Mouse (Mus musculus): ENCODE measurements around the gene Ankzf1.

The Ankzf1 gene

GRCm38 (mm10) chr1:75190577-75190976 lies 1.4 kb upstream of the Ankzf1 start:
- no peak for DNase-seq

GRCm38 (mm10) chr1:75191258-75191621 lies 711 bp upstream of the Ankzf1 start:
- DNase-seq = no peak

GRCm38 (mm10) chr1:75192452-75192851 lies 501 bp downstream of the Ankzf1 start:
- peak in 1 of 2 experiments; percentile 42 for DNase-seq

DNA sequence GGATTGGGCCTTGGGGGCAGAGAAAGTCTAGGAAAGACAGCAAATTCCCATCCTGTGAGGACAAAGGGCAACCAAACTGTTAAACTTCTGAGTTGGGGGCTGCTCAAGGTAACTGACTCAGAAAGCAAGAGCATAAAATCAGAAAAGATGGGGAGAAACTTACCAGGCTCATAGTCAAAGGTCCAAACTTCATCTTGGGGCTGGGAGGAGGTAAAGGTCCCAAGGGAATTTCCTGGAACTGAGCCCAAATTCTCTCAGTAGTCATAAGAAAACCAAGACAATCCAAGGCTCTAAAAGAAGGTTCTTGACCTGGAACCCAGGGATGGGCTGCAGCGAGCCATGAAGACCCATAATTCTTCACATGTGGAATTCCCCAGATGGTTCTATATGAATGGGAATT lies 9.3 kb downstream of the Ankzf1 start:
- no peak for DNase-seq

DNA sequence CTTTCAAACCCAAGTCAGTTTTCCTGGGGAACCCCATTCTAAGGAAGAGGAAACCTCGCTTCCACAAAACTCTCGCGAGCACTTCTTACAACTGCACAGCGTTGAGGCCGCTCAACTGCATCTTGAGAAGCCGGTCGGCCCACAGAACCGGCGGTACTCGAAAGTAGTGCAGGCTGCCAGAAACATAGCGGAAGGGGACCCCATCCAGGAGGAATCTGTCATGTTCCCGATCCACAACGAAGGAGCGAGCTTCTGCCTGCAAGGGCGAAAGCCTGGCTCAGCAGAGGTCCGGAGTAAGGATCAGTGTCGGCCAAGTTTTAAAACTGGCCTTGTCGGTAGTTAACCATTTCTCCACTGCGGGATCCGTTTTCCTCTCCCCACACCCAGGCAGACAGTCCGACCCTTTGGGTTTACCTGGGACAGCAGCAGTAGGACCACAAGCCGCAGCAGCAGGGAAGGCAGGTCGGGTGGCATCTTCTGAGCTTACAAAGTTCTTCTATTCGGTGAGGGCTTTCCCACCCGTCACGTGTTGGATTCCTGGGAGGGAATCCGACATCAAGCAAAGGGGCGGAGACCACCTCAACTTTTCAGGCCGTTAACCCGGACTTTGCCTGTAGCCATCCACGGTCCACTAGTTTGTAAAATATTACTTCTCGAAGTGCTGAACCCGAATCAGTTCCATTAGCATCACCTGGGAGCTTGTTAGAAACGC lies 17.2 kb downstream of the Ankzf1 start:
- DNase-seq = peak; percentile 25 to 38

DNA sequence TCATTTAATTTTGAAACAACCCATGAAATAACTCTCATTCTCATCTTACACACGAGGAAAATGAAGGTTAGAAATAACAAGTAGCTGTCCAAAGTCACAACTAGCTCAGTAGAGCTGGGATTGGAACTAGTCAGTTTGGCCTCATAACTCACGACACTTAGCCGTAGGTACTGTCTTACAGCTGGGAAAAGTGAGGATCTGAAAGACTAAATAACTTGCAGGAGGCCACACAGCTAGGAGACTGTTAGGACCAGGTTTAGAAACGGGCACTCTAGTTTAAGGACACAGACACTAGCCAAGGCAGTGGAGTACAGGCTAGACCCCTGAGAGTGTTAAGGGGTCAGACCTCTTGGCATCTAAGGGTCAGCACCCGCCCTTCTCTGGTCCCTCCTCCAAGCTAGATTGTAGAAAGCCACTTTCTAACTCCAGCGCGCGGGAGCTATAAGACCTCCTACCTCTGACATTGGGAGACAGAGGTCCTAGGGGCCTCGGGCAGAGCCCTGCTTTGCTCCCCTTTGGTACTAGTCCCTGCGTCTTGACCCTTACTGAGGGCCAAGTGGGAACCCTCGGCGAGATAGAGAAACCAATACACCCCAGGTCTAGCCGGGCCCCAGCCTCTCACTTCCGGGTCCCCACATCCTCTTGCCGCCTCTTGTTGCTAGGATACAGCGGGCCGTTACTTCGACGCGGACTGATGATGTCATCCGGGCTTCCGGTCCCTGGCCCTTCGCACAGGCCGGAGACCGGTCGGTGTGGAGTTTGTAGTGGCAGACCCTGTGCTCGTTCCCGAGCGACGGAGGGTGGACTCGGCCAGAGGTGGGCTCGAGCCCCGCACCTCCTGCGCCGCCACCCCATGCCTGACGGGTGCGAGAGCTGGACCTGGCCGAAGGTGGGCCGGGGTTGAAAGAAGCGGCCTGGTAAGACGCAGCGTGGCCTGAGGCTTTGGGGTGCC lies 18.5 kb downstream of the Ankzf1 start, which contains the start of the genes Glb1l and Stk16:
Glb1l (minus strand) TSS at position 678 of the 952 bp plus-strand sequence.
Stk16 (plus strand) TSS at position 703 of the 952 bp plus-strand sequence.
- DNase-seq = peak; percentile 94

DNA sequence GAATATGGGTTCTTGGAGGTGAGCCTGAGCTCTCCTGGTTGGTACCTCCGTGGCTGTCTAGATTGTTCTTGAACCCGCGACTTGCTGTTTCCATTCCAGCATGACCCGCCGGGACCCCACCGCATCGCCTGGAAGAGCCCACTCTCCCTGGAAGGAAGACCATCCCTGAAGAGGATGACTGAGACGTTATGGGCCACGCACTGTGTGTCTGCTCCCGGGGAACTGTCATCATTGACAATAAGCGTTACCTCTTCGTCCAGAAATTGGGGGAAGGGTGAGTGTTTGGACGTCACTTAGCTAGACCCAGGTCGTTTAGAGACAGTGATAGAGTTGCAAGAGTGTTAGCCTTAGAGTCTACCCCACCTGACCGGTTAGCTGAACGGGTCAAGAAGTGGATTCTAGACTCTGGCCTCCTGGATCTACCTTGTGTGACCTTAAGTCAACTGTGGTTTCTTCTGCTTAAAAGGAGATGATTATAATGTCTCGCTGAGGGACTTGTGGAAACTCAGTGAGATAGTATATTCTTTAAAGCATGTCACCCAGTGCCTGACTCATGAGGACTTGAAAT lies 19.3 kb downstream of the Ankzf1 start:
- no peak for DNase-seq

DNA sequence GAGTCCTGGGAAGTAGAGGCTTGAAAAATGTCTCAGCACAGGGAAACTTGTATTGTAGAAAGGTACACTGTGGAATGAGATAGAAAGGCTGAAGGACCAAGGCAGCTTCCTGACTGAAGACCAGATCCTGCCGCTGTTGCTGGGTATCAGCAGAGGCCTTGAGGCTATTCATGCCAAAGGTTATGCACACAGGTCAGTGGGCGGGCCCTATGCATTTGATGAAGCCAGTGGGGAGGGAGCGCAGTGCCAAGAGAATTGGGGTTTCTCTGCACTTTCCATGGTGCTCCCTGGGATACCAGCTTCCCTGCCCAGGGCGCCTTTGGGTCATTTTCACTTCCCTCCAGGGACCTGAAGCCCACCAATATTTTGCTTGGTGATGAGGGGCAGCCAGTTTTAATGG lies 20.6 kb downstream of the Ankzf1 start:
- no peak for DNase-seq

- DNase-seq = no peak
These were observed 21.1 kb downstream of the Ankzf1 start for GRCm38 (mm10) chr1:75213096-75213495.

GRCm38 (mm10) chr1:75214442-75214841 lies 22.5 kb downstream of the Ankzf1 start:
- DNase-seq = no peak

DNA sequence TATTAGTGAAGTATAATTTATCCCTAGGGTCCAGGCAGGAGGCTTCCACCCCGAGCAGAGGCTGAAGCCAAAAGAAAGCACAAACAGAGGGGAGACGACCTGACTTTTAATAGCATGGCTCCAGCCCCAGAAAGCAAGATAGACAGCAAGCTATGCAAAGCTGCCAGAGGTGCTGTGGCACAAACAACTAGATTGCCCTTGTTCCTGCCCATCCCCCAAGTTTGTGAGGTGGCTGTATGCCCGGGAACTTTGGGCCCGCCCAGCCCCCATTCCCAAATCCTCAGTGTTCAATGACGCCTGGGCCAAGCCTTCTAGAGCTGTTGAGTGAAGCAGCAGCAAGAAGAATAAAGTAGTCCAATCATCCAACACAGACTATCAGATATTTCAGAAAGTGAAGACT lies 22.9 kb downstream of the Ankzf1 start:
- no peak for DNase-seq

DNA sequence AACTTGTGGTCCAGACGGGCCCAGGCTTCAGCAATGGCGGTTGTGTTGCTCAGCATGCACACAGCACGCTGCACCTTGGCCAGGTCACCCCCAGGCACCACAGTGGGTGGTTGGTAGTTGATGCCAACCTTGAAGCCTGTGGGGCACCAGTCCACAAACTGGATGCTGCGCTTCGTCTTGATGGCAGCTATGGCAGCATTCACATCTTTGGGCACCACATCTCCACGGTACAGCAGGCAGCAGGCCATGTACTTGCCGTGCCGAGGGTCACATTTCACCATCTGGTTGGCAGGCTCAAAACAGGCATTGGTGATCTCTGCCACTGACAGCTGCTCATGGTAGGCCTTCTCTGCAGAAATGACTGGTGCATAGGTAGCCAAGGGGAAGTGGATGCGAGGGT lies 23.8 kb downstream of the Ankzf1 start:
- no peak for DNase-seq

DNA sequence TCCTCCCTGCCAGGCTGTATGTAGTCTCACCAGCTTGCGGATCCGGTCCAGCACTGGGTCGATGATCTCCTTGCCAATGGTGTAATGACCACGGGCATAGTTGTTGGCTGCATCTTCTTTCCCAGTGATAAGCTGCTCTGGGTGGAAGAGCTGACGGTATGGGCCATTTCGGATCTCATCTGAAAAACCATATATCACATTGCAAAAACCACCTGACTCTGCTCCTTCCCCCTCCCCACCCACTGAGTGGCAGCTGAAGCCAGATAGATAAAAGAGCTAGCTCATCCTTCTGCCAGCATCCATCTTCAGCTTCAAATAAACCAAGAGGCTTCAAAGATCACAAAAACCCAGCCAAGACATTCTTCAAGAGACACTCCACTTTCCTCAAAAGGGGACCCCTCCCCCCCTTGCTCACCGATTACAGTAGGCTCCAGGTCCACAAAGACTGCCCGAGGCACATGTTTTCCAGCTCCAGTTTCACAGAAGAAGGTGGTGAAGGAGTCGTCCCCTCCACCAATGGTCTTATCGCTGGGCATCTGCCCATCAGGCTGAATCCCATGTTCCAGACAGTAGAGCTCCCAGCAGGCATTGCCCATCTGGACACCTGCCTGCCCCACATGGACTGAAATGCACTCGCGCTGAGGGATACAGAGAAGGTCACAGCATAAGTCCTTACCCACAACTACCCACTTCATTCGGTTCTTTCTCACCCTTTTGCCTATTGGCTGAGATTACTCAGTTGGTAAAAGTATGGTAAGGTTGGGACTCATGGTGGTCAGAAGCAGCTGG lies 25.0 kb downstream of the Ankzf1 start:
- no peak for DNase-seq

DNA sequence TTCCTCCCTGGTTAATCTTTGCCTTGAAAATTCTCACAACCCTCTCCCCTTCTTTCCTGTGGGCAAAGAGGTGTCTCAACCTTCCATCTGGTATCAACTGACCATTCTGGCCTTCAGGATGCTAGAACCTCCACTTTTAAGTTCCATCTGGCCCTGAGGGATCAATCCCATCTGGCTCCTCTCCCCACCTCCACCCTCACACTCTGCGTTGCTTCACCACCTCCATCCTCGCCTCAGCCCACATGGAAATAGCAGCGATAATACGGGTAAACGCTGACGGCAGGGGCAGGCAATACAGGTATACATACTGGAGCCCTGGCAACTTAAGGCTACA lies 25.9 kb downstream of the Ankzf1 start:
- no peak for DNase-seq

DNA sequence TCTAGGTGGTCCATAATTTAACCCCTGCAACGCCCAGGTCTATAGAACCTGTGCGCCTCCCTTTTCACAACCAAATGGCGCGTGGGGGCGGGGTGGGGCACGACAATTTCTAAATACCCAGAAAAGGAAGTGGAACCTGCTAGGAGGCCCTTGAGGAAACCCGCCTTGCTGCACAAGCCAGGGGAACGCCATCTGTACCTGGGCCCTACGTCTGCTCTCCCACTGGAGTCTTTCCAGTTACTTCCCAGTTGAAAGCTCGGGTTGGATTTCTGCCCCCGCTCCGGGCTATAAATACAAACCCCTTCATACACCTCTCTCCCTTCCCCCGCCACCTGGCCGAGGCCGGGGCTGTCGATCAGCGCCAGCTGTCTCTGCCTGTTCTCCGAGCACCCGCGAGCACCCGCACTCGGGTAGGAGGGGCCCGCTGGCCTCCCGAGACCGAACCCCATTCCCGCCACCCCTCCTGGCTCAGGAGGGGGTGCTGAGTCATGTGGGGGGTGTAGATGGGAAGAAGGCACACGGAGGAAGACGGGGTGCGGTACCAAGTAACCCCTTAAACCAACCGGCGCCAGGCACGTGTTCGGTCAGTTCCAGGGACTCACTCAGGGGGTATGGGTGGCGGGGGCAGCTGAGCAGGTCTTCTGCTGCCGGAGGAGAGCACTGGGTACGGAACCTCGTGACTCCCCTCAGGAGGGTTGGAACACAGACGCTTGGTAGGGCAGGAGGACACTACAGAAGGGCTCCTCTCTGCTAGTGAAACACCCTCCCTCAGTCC lies 26.5 kb downstream of the Ankzf1 start:
- DNase-seq = peak; percentile 69 to 74

DNA sequence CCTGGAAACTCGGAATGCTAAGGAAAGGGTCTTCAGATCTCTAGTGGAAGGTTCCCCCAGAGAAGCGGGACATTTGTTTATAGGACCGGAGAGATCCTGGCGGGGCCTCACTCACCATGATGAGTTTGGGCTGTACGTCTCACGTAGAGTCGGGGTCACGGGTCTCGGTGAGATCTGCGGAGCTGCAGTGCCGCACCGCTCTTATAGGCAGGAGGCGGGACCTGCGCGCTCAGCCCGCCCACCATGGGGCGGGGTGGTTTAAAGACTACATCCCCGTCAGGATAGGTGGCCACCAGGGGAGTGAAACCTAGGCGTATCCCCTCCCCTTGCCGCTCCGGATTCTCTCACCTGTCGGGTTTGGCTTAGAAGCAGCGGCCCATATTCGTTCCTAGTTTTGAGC lies 27.1 kb downstream of the Ankzf1 start:
- peak; percentile 96 to 98 for DNase-seq

GRCm38 (mm10) chr1:75219531-75219930 lies 27.6 kb downstream of the Ankzf1 start, which contains the start of gene Tuba4a:
Gene Tuba4a, minus strand, starts transcription at chr1:75219865.
- no peak for DNase-seq

DNA sequence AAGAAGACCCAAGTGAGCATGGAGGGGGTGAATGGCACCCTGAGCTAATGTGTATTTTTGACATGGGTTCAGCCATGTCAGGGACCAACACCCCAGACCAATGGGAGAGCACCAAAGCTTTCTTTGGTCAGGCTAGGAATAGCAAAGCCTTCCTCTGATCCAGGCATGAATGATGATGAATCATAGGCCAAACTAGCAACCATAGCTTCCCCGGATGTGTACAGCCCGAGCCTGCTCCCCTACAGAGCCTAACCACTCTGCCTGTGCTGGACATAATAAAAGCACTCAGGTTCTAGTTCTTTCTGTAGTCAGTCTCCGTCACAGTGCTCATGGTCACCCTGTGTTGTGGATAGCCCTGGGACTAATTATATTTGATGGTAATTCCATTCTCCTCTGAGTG lies 29.6 kb downstream of the Ankzf1 start:
- DNase-seq = no peak

- peak; percentile 42 to 51 for DNase-seq
These were observed 31.0 kb downstream of the Ankzf1 start for GRCm38 (mm10) chr1:75222926-75223325.

- peak; percentile 44 to 46 for DNase-seq
These were observed 31.6 kb downstream of the Ankzf1 start for GRCm38 (mm10) chr1:75223532-75223931.

DNA sequence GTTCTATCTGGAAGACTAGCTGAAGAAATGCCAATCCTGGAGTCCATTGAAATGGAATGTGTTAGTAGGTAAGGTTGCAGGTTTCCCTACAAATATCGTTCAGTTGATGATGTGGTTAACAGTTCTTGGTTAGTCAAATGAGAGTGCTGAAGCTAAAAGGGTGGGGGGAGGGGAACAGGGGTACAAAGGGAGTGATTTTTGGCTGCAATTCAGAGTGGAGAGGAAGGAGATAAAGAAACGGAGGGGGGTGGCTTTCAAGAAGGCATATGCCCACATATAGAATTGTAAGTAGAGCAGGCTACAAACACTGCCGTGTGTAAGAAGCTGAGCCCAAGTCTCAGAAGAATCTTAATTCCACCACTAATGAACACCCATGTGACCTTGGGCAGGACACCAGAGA lies 33.5 kb downstream of the Ankzf1 start:
- no peak for DNase-seq

DNA sequence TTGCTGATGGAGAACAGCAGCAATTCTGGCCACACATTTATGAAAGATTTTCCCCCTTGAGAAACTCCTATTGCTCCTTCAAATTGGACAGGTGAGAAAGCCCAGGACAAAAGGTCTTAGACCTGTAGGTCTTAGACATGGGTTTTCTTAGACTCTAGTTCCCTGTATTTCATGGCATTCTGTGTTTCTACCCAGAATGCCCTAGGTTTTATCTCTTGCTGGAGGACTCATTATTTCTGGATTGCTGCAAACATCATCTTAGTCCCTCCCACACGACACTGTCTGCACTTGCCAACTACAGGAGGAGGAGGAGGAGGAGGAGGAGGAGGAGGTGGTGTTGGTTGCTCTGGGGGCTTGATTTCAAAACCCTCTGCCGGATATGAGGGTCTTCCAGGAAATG lies 34.2 kb downstream of the Ankzf1 start:
- no peak for DNase-seq

All from thymus, postnatal 36 days (tissue).